Mouse (Mus musculus) midbrain, embryonic 12.5 days (tissue): Measurements from ENCODE around the gene Gm10644. TPM values are rescaled to one million over a fixed set of nuclear protein-coding genes. Genes with fewer than 3 reads are reported as not detected.

Experiments
- ATAC-seq: fragments of 200-750 bp; cut with Nextera tagmentation; 2 replicates; pipeline ENCODE4 v1.8.0; 2017; ENCODE audit warnings: low read depth, moderate TSS enrichment, moderate library complexity; ENCODE audit not compliant: low FRiP score
- H3K27ac ChIP-seq: fragments of 300-500 bp; sonication (generic); replicated peaks from 2 replicates; pipeline ENCODE4 v1.5.1; 2016; ENCODE audit warnings: mild to moderate bottlenecking
- H3K27me3 ChIP-seq: fragments of 300-500 bp; sonication (generic); 2 replicates; pipeline ENCODE4 v1.6.1; 2016; ENCODE audit warnings: mild to moderate bottlenecking
- H3K36me3 ChIP-seq: fragments of 300-500 bp; sonication (generic); 2 replicates; pipeline ENCODE4 v1.6.1; 2016
- H3K4me1 ChIP-seq: fragments of 300-500 bp; sonication (generic); 2 replicates; pipeline ENCODE4 v1.6.1; 2016
- H3K4me2 ChIP-seq: fragments of 300-500 bp; sonication (generic); replicated peaks from 2 replicates; pipeline ENCODE4 v1.6.1; 2016; ENCODE audit warnings: mild to moderate bottlenecking, moderate library complexity
- H3K4me3 ChIP-seq: fragments of 300-500 bp; sonication (generic); 2 replicates; pipeline ENCODE4 v1.5.1; 2016; ENCODE audit warnings: mild to moderate bottlenecking
- H3K9ac ChIP-seq: fragments of 300-500 bp; sonication (generic); replicated peaks from 2 replicates; pipeline ENCODE4 v1.6.1; 2016; ENCODE audit warnings: mild to moderate bottlenecking, moderate library complexity
- H3K9me3 ChIP-seq: fragments of 300-500 bp; sonication (generic); 2 replicates; pipeline ENCODE4 v1.6.1; 2016; ENCODE audit warnings: mild to moderate bottlenecking
- WGBS: fragments of 180-500 bp; shearing (Covaris S2); methylation state at CpG from one replicate; pipeline ENCODE4 v1.1.7; 2016; 5-methylcytosine and 5-hydroxymethylcytosine counted together
- polyA plus RNA-seq: library from polyadenylated mRNA; unstranded; fragments of >200 nt; fragmentation: Nextera tagmentation; extraction: Ambion mirVana; gene quantifications from 2 replicates; pipeline ENCODE4 v1.2.1, GENCODE M21; 2016

The Gm10644 gene
- polyA plus RNA-seq, 1 experiment from 2014 or later: 0.88 TPM

GRCm38 (mm10) chr8:83922727-83923126, 32.3 kb downstream of the Gm10644 start:
- H3K4me3 ChIP-seq: no peak overlapping the region
- no peaks in the 10 kb centered on the region for H3K9me3 ChIP-seq
- ATAC-seq: no peak
- no peaks in the 10 kb centered on the region for H3K4me1 ChIP-seq
- H3K27ac ChIP-seq: no peak overlapping the region
- 94% methylated on average over 8 of the region's 8 CpGs for WGBS
- H3K36me3 ChIP-seq: peaks cover 68% of the 10 kb centered on the region
- no peak overlapping the region for H3K4me2 ChIP-seq
- no peak overlapping the region for H3K9ac ChIP-seq
- H3K27me3 ChIP-seq: no peaks in the 10 kb centered on the region

DNA sequence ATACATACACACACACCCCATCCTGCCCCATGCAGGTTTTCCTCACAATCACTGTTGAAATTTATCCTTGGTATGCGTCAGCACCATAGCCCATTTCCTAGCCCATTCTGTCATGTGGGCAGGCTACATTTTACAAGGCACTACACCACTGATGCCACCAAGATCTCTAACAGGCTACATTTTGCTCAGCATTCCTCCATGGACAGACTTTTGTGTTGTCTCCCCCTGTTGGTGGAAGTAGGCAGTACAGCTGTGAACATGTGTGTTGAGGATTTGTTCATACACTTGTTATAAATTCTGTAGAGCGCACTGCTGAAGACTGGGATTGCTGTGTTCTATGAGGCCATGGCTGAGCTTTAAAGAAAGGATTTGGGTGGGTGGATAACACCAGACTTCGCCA, 33.4 kb downstream of the Gm10644 start:
- H3K4me2 ChIP-seq: no peak overlapping the region
- ATAC-seq: no peak
- H3K9me3 ChIP-seq: no peaks in the 10 kb centered on the region
- H3K27me3 ChIP-seq: no peaks in the 10 kb centered on the region
- 73% methylated on average over 3 of the region's 3 CpGs for WGBS
- no peaks in the 10 kb centered on the region for H3K4me1 ChIP-seq
- no peak overlapping the region for H3K4me3 ChIP-seq
- no peak overlapping the region for H3K9ac ChIP-seq
- H3K36me3 ChIP-seq: peaks cover 59% of the 10 kb centered on the region
- H3K27ac ChIP-seq: 0 out of 2 replicates have a peak overlapping the region, but pooled peaks have one; percentile 10

DNA sequence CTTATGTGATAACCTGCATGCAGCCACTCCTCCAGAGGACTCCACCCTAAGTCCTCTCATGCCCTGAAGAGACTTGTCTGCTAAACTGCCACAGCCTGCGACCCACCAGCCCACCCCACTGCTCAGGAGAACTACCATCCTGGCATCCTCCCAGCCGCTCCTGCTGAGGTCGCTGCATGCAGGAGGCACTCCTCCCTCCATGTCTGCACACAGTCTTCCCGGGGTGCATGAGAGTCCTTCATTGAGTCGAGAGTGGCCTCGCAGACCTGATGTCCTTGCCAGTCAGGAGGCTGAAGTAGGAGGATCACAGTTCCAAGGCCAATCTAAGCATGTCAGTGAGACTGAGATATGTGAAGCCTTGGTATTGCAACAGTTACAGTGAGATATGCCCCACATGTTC, 37.4 kb downstream of the Gm10644 start:
- WGBS: 84% methylated on average over 6 of the region's 6 CpGs
- Histone ChIP-seq H3K27ac (no peak overlapping the region), H3K4me2 (no peak overlapping the region), H3K9me3 (no peaks in the 10 kb centered on the region), H3K27me3 (no peaks in the 10 kb centered on the region), H3K9ac (no peak overlapping the region), H3K36me3 (peaks cover 28% of the 10 kb centered on the region), H3K4me1 (peaks cover 15% of the 10 kb centered on the region), H3K4me3 (no peak overlapping the region)
- no peak for ATAC-seq

- peaks cover 16% of the 10 kb centered on the region for H3K36me3 ChIP-seq
- no peak overlapping the region for H3K9ac ChIP-seq
- 82% methylated on average over 5 of the region's 5 CpGs for whole genome bisulfite sequencing
- H3K27me3 ChIP-seq: no peaks in the 10 kb centered on the region
- peaks cover 15% of the 10 kb centered on the region for H3K4me1 ChIP-seq
- ATAC-seq: no peak
- H3K4me2 ChIP-seq: no peak overlapping the region
- H3K4me3 ChIP-seq: no peak overlapping the region
- no peak overlapping the region for H3K27ac ChIP-seq
- no peaks in the 10 kb centered on the region for H3K9me3 ChIP-seq
These were observed 39.0 kb downstream of the Gm10644 start for GRCm38 (mm10) chr8:83916015-83916414.

DNA sequence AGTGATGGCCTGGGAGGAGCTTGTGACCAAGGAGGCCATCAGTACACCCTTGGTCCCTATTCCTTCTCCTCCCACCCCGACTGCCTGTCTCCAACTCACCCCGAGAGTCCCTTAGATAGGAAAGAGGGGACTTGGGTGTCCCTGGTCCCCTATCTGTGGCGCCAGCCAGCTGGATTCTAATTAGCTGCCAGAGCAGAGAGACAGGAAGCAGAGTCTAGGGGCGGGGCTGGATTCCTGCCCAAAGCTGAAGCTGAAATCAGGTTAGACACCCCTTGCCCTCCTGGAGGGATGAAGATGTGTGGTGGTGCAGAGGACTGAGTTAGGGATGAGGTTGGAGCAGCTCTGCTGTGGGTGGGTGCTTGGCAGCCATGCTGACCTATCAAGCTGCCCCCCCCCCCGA, 40.1 kb downstream of the Gm10644 start:
- ATAC-seq: no peak
- H3K4me1 ChIP-seq: peaks cover 17% of the 10 kb centered on the region

DNA sequence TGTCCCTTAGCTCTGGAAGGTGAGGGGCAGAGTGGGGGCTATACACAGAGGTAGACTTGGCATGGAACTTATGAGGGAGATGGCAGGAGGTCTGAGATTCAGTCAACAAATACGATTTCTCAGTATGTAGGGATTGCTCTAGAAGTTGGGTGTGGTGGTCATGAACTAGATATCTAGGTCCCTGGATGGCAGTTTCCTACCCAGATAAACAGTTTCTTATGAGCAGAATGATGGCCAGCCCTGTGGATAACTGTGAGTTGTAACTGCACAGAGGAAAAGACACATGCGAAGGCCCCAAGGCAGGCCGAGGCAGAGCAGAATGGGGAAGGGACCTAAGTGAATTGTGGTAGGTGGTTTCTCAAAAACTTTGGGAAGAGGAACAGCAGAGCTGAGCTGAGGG, 40.8 kb downstream of the Gm10644 start:
- peaks cover 21% of the 10 kb centered on the region for H3K4me1 ChIP-seq
- peaks cover 2% of the 10 kb centered on the region; the same call in 1 of the 2 replicates for H3K36me3 ChIP-seq
- WGBS: 88% methylated on average over 3 of the region's 3 CpGs
- no peak overlapping the region for H3K4me3 ChIP-seq
- no peaks in the 10 kb centered on the region for H3K9me3 ChIP-seq
- ATAC-seq: no peak
- H3K27ac ChIP-seq: no peak overlapping the region
- no peaks in the 10 kb centered on the region for H3K27me3 ChIP-seq
- no peak overlapping the region for H3K9ac ChIP-seq
- H3K4me2 ChIP-seq: no peak overlapping the region

More for the DNA sequence above, 40.1 kb downstream of the Gm10644 start:
- H3K9me3 ChIP-seq: no peaks in the 10 kb centered on the region
- H3K4me3 ChIP-seq: no peak overlapping the region
- H3K9ac ChIP-seq: no peak overlapping the region
- peaks cover 8% of the 10 kb centered on the region; the same call in 1 of the 2 replicates for H3K36me3 ChIP-seq
- no peak overlapping the region for H3K4me2 ChIP-seq
- WGBS: 79% methylated on average over 5 of the region's 5 CpGs
- H3K27ac ChIP-seq: no peak overlapping the region
- no peaks in the 10 kb centered on the region for H3K27me3 ChIP-seq

DNA sequence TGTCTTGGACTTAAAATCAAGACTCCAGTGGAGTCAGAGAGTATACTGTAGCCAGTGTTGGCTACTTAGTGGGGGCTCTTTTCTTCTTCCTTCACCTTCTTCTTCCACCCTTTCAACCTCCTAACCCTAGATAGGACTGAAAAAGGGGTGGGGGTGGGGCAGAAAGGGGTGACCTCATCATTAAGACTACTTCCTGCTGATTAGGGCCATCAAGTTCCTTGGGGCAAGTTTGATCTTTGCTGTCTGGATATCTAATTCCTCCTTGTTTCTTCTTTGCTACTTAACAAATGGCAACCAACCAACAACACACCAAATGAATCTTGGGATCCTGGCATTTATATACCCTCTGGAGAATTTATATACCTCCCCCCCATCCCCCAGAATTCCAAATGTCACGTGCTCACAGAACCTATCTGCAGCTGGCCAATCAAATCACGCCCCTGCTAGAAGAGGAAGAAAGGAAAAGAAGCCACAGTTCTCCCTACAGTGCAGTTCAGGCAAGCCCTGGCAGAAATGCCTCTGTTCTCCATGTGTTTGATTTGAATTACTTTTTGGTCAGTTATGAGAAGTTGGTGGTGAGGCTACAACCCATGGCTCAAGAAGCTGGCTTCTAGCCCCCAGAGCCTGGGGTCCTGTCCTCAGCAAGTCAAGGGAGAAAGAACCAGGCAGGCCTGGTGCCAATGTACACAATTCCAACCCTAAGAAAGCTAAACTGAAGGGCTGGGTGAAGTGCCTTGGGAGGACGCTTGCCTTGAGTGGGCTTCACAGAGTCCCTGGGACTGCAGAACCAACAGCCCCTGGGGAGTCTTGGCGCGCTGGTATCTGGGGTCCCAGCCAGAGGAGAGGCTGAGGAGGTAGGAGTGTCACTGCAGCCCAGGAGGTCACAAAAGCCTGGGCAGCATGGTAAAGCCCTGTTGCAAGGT, 42.9 kb downstream of the Gm10644 start:
- no peak overlapping the region for H3K27ac ChIP-seq
- no peak overlapping the region for H3K9ac ChIP-seq
- H3K4me1 ChIP-seq: peaks cover 34% of the 10 kb centered on the region
- no peak overlapping the region for H3K4me3 ChIP-seq
- no peaks in the 10 kb centered on the region for H3K9me3 ChIP-seq
- H3K27me3 ChIP-seq: no peaks in the 10 kb centered on the region
- H3K36me3 ChIP-seq: no peaks in the 10 kb centered on the region
- no peak for ATAC-seq
- 83% methylated on average over 5 of the region's 5 CpGs for WGBS
- H3K4me2 ChIP-seq: no peak overlapping the region

DNA sequence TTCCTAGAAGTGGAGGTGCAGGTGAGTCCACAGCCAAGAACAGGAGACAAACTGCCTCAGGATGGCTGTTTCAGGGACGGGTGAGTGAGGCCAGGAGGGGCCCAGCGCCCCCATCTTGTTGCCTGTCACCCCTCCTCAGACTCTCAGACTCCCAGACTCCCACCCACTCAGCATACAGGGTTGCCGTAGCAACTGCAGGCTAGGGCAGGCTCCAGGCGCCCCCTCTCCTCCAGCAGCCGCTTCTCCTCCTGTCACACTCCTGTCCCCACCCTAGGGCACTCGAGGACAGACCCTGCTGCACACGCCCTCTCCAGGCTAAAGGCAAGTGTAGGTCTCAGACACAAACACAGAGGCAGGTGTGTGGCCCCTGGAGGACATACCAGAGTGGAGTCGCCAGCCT, 45.7 kb downstream of the Gm10644 start:
- Histone ChIP-seq H3K27ac (no peak overlapping the region), H3K4me1 (peaks cover 30% of the 10 kb centered on the region), H3K4me3 (no peak overlapping the region), H3K9me3 (no peaks in the 10 kb centered on the region), H3K36me3 (no peaks in the 10 kb centered on the region), H3K9ac (peak overlapping the region; percentile 20), H3K27me3 (no peaks in the 10 kb centered on the region), H3K4me2 (no peak overlapping the region)
- WGBS: 50% methylated on average over 7 of the region's 8 CpGs
- ATAC-seq: no peak

DNA sequence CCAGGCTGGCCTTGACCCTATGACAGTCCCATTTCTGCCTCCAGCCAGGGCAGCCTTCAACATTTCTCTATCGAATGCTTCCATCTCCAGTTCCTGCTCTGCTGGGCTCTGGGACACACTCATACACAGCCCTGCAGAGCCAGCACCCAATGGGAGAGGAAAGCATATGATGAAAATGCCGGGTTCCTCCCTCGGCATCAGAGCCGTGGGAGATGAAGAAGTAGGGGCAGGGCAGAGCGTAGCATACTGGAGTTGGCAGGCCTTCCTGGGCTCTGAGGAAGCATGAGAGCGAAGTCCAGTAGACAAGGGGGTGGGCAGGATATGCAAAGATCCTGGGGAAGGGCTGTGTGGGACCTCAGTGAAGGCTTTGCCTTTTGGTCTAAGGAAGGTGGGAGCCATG, 46.4 kb downstream of the Gm10644 start:
- Histone ChIP-seq H3K36me3 (no peaks in the 10 kb centered on the region), H3K4me2 (no peak overlapping the region), H3K4me3 (no peak overlapping the region), H3K27me3 (no peaks in the 10 kb centered on the region), H3K27ac (no peak overlapping the region), H3K9ac (peak overlapping the region; percentile 20; the same call in 1 of the 2 replicates), H3K4me1 (peaks cover 36% of the 10 kb centered on the region), H3K9me3 (no peaks in the 10 kb centered on the region)
- ATAC-seq: no peak
- WGBS: 86% methylated on average over 6 of the region's 6 CpGs

- Histone ChIP-seq H3K27me3 (no peaks in the 10 kb centered on the region), H3K36me3 (no peaks in the 10 kb centered on the region), H3K27ac (peak overlapping the region; percentile 36; the same call in 1 of the 2 replicates), H3K9me3 (no peaks in the 10 kb centered on the region), H3K4me3 (peak overlapping the region; percentile 99), H3K4me2 (peak overlapping the region; percentile 89), H3K4me1 (peaks cover 55% of the 10 kb centered on the region), H3K9ac (0 out of 2 replicates have a peak overlapping the region, but pooled peaks have one; percentile 16)
- no peak for ATAC-seq
- 8% methylated on average over 13 of the region's 13 CpGs for WGBS
These were observed 51.9 kb downstream of the Gm10644 start for GRCm38 (mm10) chr8:83902961-83903666.

GRCm38 (mm10) chr8:83901566-83902485, 53.2 kb downstream of the Gm10644 start:
- Histone ChIP-seq H3K27me3 (peaks cover 3% of the 10 kb centered on the region), H3K9ac (peak overlapping the region; percentile 94), H3K4me3 (peak overlapping the region; percentile 99), H3K4me2 (peak overlapping the region; percentile 89), H3K9me3 (no peaks in the 10 kb centered on the region), H3K36me3 (no peaks in the 10 kb centered on the region), H3K27ac (peak overlapping the region; percentile 98), H3K4me1 (peaks cover 59% of the 10 kb centered on the region)
- no peak for ATAC-seq
- WGBS: 14% methylated on average over 13 of the region's 14 CpGs
